Mouse (Mus musculus) hindbrain, embryonic 16.5 days (tissue): ENCODE data around the gene Ndufs5. TPM values are rescaled to one million over a fixed set of nuclear protein-coding genes. Genes with fewer than 3 reads are reported as not detected.
A peak's percentile ranks its signal among the peaks of the same experiment; 100 is the strongest.

Experiments
- ATAC-seq: fragments of 200-750 bp; cut with Nextera tagmentation; 2 replicates; pipeline ENCODE4 v1.8.0; 2017; ENCODE audit warnings: moderate TSS enrichment, moderate library complexity
- H3K27ac ChIP-seq: fragments of 300-500 bp; sonication (generic); 2 replicates; pipeline ENCODE4 v1.5.1; 2014; ENCODE audit warnings: low read depth, mild to moderate bottlenecking, control low read depth, low read length, moderate library complexity
- H3K27me3 ChIP-seq: fragments of 300-500 bp; sonication (generic); replicated peaks from 2 replicates; pipeline ENCODE4 v1.6.1; 2014; ENCODE audit warnings: low read length; ENCODE audit not compliant: control insufficient read depth, insufficient read depth
- H3K36me3 ChIP-seq: fragments of 300-500 bp; sonication (generic); 2 replicates; pipeline ENCODE4 v1.6.1; 2014; ENCODE audit warnings: mild to moderate bottlenecking, low read length, moderate library complexity, mixed read lengths; ENCODE audit not compliant: control insufficient read depth, insufficient read depth
- H3K4me1 ChIP-seq: fragments of 300-500 bp; sonication (generic); 2 replicates; pipeline ENCODE4 v1.6.1; 2014; ENCODE audit warnings: low read depth, low read length; ENCODE audit not compliant: control insufficient read depth, insufficient read depth
- H3K4me2 ChIP-seq: fragments of 300-500 bp; sonication (generic); 2 replicates; pipeline ENCODE4 v1.6.1; 2014; ENCODE audit warnings: mild to moderate bottlenecking, low read length, control low read depth, moderate library complexity
- H3K4me3 ChIP-seq: fragments of 300-500 bp; sonication (generic); 2 replicates; pipeline ENCODE4 v1.5.1; 2014; ENCODE audit warnings: mild to moderate bottlenecking, low read length, control low read depth, moderate library complexity
- H3K9ac ChIP-seq: fragments of 300-500 bp; sonication (generic); 2 replicates; pipeline ENCODE4 v1.6.1; 2014; ENCODE audit warnings: low read depth, mild to moderate bottlenecking, control low read depth, low read length, moderate library complexity
- H3K9me3 ChIP-seq: fragments of 300-500 bp; sonication (generic); 2 replicates; pipeline ENCODE4 v1.6.1; 2014; ENCODE audit warnings: mild to moderate bottlenecking, low read length, moderate library complexity; ENCODE audit not compliant: control insufficient read depth
- WGBS: fragments of 180-500 bp; shearing (Covaris S2); extraction: QIAGEN DNeasy Blood & Tissue Kit; methylation state at CpG from one replicate; pipeline ENCODE4 v1.1.7; 2014; 5-methylcytosine and 5-hydroxymethylcytosine counted together
- polyA plus RNA-seq: library from polyadenylated mRNA; unstranded; fragments of >200 nt; fragmentation: Nextera tagmentation; extraction: Ambion mirVana; gene quantifications from 2 replicates; pipeline ENCODE4 v1.2.1, GENCODE M21; 2015

The Ndufs5 gene
- polyA plus RNA-seq, 1 experiment from 2014 or later = 518 TPM

DNA sequence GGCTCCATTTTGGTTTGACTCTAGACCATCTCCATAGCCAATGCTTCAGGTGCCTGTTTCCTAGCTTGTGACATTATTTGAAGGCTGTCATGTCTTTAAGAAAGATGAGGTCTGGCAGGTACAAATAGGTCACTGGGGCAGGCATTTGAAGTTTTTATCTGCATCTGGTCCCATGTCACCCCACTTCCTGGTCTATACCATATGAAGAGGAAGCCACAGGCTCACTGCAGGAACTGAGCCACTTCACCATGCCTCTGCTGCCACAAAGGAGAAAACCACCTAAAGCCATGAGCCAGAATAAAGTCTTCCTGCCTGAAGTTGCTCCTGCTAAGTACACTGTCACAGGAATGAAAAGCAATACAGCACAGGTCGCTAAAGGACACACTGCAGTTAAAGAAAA is 24.9 kb upstream of the Ndufs5 start:
- WGBS = 100% methylated on average over 1 of the region's 1 CpGs
- H3K36me3 ChIP-seq = peaks cover 23% of the 10 kb centered on the region
- H3K9ac ChIP-seq = no peak overlapping the region
- H3K27ac ChIP-seq = no peak overlapping the region
- no peak for ATAC-seq
- no peaks in the 10 kb centered on the region for H3K27me3 ChIP-seq
- H3K4me3 ChIP-seq = no peak overlapping the region
- H3K4me2 ChIP-seq = no peak overlapping the region
- peaks cover 11% of the 10 kb centered on the region for H3K4me1 ChIP-seq
- H3K9me3 ChIP-seq = no peaks in the 10 kb centered on the region

GRCm38 (mm10) chr4:123738708-123739107 is 20.7 kb upstream of the Ndufs5 start:
- H3K36me3 ChIP-seq = peaks cover 26% of the 10 kb centered on the region

GRCm38 (mm10) chr4:123733532-123733931 is 15.5 kb upstream of the Ndufs5 start:
- WGBS = 94% methylated on average over 9 of the region's 9 CpGs
- peak; percentile 11; the same call in 1 of the 2 replicates for ATAC-seq
- Histone ChIP-seq H3K9ac (no peak overlapping the region), H3K27ac (no peak overlapping the region), H3K4me1 (no peaks in the 10 kb centered on the region), H3K4me3 (no peak overlapping the region), H3K36me3 (peaks cover 10% of the 10 kb centered on the region), H3K4me2 (no peak overlapping the region), H3K9me3 (no peaks in the 10 kb centered on the region), H3K27me3 (no peaks in the 10 kb centered on the region)

More at GRCm38 (mm10) chr4:123738708-123739107, 20.7 kb upstream of the Ndufs5 start:
- WGBS = 93% methylated on average over 4 of the region's 4 CpGs
- Histone ChIP-seq H3K4me2 (no peak overlapping the region), H3K27me3 (no peaks in the 10 kb centered on the region), H3K9ac (no peak overlapping the region), H3K9me3 (no peaks in the 10 kb centered on the region), H3K4me1 (no peaks in the 10 kb centered on the region), H3K27ac (no peak overlapping the region), H3K4me3 (no peak overlapping the region)
- ATAC-seq = no peak

DNA sequence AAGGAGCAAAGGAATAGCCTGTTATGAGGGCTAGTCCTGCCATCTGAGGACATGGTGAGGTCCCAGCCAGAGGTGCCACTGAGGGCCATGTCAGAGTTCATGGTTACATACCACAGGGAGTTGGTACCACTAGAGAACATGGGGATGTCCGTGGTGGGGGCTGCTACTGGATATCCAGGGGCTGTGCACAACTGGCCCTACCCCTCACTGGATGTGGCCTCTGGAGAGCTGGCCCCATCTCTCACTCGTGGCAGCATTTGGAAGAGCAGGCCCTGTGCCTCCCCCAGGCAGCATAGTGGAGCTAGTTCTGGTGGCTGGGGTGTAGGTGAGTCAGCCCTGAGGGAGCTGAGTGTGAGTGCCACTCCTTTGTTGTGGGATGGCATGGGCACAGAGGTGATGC is 14.9 kb upstream of the Ndufs5 start:
- peak; percentile 42; the same call in 1 of the 2 replicates for ATAC-seq
- no peaks in the 10 kb centered on the region for H3K9me3 ChIP-seq
- no peaks in the 10 kb centered on the region for H3K27me3 ChIP-seq
- WGBS = 96% methylated on average over 2 of the region's 2 CpGs
- H3K9ac ChIP-seq = no peak overlapping the region
- H3K4me2 ChIP-seq = no peak overlapping the region
- H3K27ac ChIP-seq = no peak overlapping the region
- peaks cover 4% of the 10 kb centered on the region for H3K36me3 ChIP-seq
- no peaks in the 10 kb centered on the region for H3K4me1 ChIP-seq
- no peak overlapping the region for H3K4me3 ChIP-seq

DNA sequence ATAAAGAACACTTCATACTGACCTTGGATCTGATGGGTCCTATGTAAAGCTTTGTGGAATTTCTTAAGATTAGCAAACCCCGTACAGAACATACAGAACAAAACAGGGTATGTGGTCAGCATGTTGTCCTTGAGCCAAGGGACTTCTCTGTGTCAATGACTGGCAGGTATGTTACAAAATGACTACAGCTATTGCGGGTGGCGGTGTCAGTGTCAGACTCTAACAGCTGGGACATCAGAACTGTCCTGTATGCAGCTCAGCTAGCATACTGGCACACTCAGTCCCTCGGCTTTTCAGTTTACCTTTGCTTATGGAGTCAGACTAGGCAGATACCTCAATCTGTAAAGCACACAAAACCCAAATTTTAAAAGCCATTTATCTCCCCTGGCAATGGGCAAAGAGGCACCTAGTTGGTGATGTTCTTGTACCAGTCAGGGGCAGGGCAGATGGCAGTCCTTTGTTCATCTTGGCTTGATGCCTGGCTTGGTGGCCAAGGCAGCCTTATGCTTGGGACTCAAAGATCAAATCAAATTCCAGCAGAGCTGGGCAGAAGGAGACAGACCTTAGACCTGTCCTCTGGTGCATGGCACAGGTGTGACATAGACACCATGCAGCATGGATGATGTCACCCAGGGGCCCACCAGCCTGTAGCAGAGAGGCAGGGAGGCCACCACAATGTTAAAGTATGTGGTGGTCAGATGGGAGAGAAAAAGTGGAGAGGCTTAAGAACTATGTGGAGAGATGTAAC is 14.3 kb upstream of the Ndufs5 start:
- no peaks in the 10 kb centered on the region for H3K36me3 ChIP-seq
- no peak overlapping the region for H3K4me2 ChIP-seq
- H3K27me3 ChIP-seq = no peaks in the 10 kb centered on the region
- no peak overlapping the region for H3K9ac ChIP-seq
- no peak overlapping the region for H3K27ac ChIP-seq
- H3K4me3 ChIP-seq = no peak overlapping the region
- H3K4me1 ChIP-seq = no peaks in the 10 kb centered on the region
- ATAC-seq = 0 out of 2 replicates have a peak, but pooled peaks have one; percentile 9
- no peaks in the 10 kb centered on the region for H3K9me3 ChIP-seq
- WGBS = 90% methylated on average over 4 of the region's 4 CpGs

- Histone ChIP-seq H3K27me3 (no peaks in the 10 kb centered on the region), H3K4me3 (no peak overlapping the region), H3K27ac (no peak overlapping the region), H3K36me3 (no peaks in the 10 kb centered on the region), H3K4me2 (no peak overlapping the region), H3K4me1 (peaks cover 7% of the 10 kb centered on the region), H3K9me3 (no peaks in the 10 kb centered on the region), H3K9ac (no peak overlapping the region)
- no peak for ATAC-seq
- 88% methylated on average over 4 of the region's 4 CpGs for WGBS
These were observed 3.8 kb upstream of the Ndufs5 start for GRCm38 (mm10) chr4:123721761-123722160.

DNA sequence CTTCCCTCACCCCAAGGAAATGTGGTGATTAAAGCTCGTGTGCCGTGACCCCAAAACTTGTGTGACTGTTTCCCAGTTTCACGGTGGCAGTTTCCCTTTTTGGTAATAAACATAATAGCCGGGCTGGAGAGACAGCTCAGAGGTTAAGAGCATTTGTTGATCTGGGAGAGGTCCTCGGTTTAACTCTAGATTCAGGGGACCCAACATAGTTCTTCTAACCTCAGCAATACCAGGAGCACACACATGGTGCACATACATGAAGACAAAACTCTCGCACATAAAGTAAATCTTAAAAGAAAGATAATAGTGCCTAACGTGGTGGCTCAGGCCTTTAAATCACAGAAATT is 405 bp upstream of the Ndufs5 start:
- H3K4me1 ChIP-seq = peaks cover 7% of the 10 kb centered on the region
- H3K4me2 ChIP-seq = peak overlapping the region; percentile 69
- H3K27me3 ChIP-seq = no peaks in the 10 kb centered on the region
- peak; percentile 55 for ATAC-seq
- no peaks in the 10 kb centered on the region for H3K9me3 ChIP-seq
- H3K9ac ChIP-seq = peak overlapping the region; percentile 89
- H3K4me3 ChIP-seq = peak overlapping the region; percentile 79
- H3K36me3 ChIP-seq = peaks cover 3% of the 10 kb centered on the region; the same call in 1 of the 2 replicates
- peak overlapping the region; percentile 32; the same call in 1 of the 2 replicates for H3K27ac ChIP-seq
- 30% methylated on average over 7 of the region's 7 CpGs for WGBS

GRCm38 (mm10) chr4:123712431-123712830 is 5.6 kb downstream of the Ndufs5 start:
- Histone ChIP-seq H3K27me3 (no peaks in the 10 kb centered on the region), H3K4me3 (no peak overlapping the region), H3K36me3 (peaks cover 3% of the 10 kb centered on the region; the same call in 1 of the 2 replicates), H3K27ac (no peak overlapping the region), H3K4me2 (no peak overlapping the region), H3K9ac (no peak overlapping the region), H3K9me3 (no peaks in the 10 kb centered on the region), H3K4me1 (peaks cover 3% of the 10 kb centered on the region)
- WGBS = 95% methylated on average over 1 of the region's 3 CpGs
- no peak for ATAC-seq

DNA sequence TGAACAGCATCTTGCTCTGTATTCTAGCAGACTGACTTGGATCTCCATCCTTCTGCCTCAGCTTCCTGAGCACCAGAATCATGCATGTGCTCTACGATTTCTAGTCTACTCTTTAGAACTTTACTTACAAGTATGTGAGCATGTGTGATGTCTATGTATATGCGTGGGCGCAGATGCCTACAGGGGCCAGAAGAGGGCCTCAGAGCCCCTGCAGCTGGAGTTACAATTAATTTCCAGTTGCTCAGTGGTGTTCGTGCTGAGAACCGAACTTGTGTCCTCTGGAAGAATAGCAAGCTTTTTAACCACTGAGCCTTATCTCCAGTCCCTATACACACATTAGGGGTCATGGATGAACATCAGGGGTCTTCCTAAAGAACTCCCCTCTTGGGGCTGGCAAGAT is 10.7 kb downstream of the Ndufs5 start:
- no peaks in the 10 kb centered on the region for H3K27me3 ChIP-seq
- H3K4me1 ChIP-seq = no peaks in the 10 kb centered on the region
- no peaks in the 10 kb centered on the region for H3K36me3 ChIP-seq
- no peaks in the 10 kb centered on the region for H3K9me3 ChIP-seq
- H3K4me3 ChIP-seq = no peak overlapping the region
- no peak overlapping the region for H3K9ac ChIP-seq
- no peak overlapping the region for H3K27ac ChIP-seq
- WGBS = 93% methylated on average over 5 of the region's 5 CpGs
- H3K4me2 ChIP-seq = no peak overlapping the region
- no peak for ATAC-seq
